Mouse (Mus musculus): ENCODE data around the gene Cdca8.

- no peak for TF ChIP-seq POLR2A (IDR thresholded peaks at IDR 0.05; ENCODE audit: control insufficient read depth in 1 of 2, insufficient read depth in 1 of 2, low read depth in 1 of 2, low read length in 2 of 2, poor library complexity in 1 of 2)
- no peak for TF ChIP-seq CTCF (IDR thresholded peaks at IDR 0.05 in 2 of 3, conservative IDR thresholded peaks at IDR 0.05 in 1 of 3; ENCODE audit: control insufficient read depth in 1 of 3, insufficient read depth in 1 of 3, low read depth in 2 of 3, low read length in 3 of 3, poor library complexity in 1 of 3, severe bottlenecking in 1 of 3)
- no peak for TF ChIP-seq USF1 (IDR thresholded peaks at IDR 0.05; ENCODE audit: low read depth, low read length)
- TF ChIP-seq GATA1 (IDR thresholded peaks at IDR 0.05; ENCODE audit: low read depth, low read length), result no peak
- TF ChIP-seq MAFK (IDR thresholded peaks at IDR 0.05; ENCODE audit: borderline replicate concordance, low read depth, low read length), result no peak
- TF ChIP-seq ZNF384 (IDR thresholded peaks at IDR 0.05; ENCODE audit: low read depth, low read length), result no peak
- no peak for TF ChIP-seq BHLHE40 (IDR thresholded peaks at IDR 0.05; ENCODE audit: borderline replicate concordance, low read depth, low read length)
- TF ChIP-seq EP300 (IDR thresholded peaks at IDR 0.05; ENCODE audit: low read depth in 1 of 2, low read length in 2 of 2), result no peak
These were observed 58.5 kb downstream of the Cdca8 start, which contains the start of gene Epha10 for GRCm38 (mm10) chr4:124880599-124880998.
